Mouse (Mus musculus): Measurements from ENCODE around the gene H2al1i. TPM values are rescaled to one million over a fixed set of nuclear protein-coding genes. Genes with fewer than 3 reads are reported as not detected.
"Not testable (repeated sequence)": the region's sequence is repeated elsewhere in the genome, so short reads cannot be mapped to it uniquely, and the experiment has no call there.

H2al1i gene
- total RNA-seq (2015) (not detected in 2 replicates), total RNA-seq (2017) (not detected in 2 replicates)

DNA sequence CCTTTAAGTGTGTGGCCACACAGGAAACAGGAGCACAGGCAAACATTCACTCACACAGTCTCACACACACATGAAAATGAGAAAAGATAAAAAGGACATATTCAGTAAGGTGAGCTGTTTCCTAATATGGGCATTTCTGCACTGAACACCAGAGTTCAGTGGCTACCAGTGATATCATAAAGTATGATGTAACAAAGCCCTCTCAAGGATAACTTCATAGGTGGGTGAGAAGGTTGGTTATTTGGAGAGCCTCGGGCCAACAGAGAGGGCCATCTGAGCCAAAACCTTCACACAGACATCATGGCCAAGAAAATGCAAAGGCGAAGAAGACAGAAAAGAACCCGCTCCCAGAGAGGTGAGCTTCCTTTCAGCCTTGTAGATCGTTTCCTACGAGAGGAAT lies at the start of gene H2al1i:
Gene H2al1i, plus strand, starts transcription at position 301 of the 400 bp plus-strand sequence.
- not testable (repeated sequence) for ATAC-seq (ENCODE audit: poor library complexity, severe bottlenecking)

DNA sequence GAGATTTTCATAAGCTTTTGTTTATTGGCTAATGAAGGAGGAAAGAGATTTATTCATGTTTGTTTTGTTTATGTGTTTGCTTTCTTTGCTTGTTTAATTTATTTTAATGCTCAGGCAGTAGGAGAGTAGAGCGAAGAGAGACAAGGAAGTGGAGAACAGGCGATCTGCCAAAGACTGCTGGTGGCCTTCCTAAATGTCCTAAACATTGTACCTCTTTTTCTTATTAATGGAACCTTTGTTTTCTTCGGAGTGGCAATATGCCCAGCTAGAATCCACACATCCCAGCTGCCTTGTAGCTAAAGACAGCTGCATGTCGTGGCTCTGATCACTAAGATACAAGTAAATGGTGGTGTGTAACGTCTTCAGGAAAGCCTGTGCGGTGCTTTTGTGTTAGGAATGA lies 47.4 kb upstream of the H2al1i start:
- ATAC-seq (ENCODE audit: poor library complexity, severe bottlenecking): no peak

DNA sequence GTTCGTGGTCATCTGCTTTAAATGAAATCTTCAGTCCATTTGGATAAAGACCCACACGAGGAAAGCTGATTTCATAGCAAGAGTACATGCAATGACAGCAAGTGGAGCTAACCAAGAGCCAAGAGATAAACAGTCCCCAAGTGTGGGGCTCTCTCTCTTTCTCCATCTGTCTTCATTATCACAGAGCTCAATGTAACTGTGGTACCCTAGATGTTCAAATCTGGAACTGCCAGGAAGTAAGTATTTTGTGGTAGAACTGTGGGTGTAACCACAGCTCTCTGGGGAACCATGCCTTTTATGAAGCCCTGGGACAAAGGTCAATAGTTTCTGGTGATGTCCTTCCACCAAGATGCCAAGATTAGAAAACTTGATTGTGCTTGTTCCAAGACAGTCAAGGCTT lies 43.7 kb upstream of the H2al1i start:
- ATAC-seq (ENCODE audit: poor library complexity, severe bottlenecking): no peak

DNA sequence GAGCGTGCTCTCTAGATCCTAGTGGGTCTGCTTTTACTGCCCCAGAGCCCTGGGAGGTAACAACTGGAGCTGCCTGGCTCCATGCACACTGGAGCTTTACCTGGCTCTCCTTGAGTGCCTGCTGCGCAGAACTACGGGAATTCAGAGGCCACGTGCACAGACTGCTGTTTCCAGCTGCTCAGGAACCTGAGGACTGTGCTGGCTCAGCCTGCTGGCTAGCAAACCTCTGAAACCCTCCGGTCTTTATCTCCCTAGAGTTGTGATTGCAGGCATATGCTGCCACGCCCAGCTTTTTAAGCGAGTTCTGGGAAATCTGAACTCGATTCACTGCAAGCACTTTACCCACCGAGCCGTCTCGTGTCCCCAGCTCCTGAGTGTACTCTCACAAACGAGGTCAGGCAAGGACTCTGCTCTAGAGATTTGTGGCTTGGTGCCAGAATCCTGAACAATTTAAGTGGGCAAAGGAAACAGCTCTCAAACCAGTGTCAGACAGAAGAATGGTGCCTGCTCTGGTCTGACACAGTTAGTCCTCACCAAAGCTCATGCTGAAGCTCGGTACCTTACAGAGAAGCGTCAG lies 36.1 kb upstream of the H2al1i start:
- ATAC-seq (ENCODE audit: poor library complexity, severe bottlenecking): no peak

DNA sequence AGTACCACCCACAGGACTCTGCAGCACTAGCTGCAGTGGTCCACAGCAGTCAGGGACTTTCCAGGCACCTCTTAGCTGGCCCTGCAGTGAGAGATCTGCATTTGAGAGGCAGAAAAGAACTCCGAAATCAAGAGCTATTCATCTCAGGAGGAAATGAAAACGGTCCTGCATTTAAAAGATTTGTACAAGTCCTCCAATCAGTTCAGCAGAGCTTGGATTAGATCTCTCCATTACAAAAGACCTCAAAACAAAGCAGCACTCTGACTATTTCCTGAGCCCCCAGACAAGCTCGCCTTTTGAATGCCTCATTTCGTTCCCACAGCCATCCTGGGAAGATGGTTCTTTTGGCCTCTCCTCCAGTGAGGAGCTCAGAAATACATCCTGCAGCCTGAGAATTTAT lies 35.2 kb upstream of the H2al1i start:
- ATAC-seq (ENCODE audit: poor library complexity, severe bottlenecking): no peak

DNA sequence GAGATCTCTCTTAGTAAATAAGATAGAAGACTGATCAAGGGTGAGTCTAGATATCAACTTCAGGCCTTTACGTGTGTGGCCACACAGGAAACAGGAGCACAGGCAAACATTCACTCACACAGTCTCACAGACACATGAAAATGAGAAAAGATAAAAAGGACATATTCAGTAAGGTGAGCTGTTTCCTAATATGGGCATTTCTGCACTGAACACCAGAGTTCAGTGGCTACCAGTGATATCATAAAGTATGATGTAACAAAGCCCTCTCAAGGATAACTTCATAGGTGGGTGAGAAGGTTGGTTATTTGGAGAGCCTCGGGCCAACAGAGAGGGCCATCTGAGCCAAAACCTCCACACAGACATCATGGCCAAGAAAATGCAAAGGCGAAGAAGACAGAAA lies 25.5 kb upstream of the H2al1i start, which contains the start of gene H2al1a:
Gene H2al1a, plus strand, starts transcription at position 301 of the 400 bp plus-strand sequence.
- not testable (repeated sequence) for ATAC-seq (ENCODE audit: poor library complexity, severe bottlenecking)

DNA sequence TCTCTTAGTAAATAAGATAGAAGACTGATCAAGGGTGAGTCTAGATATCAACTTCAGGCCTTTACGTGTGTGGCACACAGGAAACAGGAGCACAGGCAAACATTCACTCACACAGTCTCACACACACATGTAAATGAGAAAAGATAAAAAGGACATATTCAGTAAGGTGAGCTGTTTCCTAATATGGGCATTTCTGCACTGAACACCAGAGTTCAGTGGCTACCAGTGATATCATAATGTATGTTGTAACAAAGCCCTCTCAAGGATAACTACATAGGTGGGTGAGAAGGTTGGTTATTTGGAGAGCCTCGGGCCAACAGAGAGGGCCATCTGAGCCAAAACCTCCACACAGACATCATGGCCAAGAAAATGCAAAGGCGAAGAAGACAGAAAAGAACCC lies 22.3 kb upstream of the H2al1i start, which contains the start of gene H2al1b:
Gene H2al1b, plus strand, starts transcription at position 301 of the 400 bp plus-strand sequence.
- ATAC-seq (ENCODE audit: poor library complexity, severe bottlenecking): not testable (repeated sequence)

DNA sequence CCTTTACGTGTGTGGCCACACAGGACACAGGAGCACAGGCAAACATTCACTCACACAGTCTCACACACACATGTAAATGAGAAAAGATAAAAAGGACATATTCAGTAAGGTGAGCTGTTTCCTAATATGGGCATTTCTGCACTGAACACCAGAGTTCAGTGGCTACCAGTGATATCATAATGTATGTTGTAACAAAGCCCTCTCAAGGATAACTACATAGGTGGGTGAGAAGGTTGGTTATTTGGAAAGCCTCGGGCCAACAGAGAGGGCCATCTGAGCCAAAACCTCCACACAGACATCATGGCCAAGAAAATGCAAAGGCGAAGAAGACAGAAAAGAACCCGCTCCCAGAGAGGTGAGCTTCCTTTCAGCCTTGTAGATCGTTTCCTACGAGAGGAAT lies 19.1 kb upstream of the H2al1i start, which contains the start of gene H2al1c:
Gene H2al1c, plus strand, starts transcription at position 301 of the 400 bp plus-strand sequence.
- not testable (repeated sequence) for ATAC-seq (ENCODE audit: poor library complexity, severe bottlenecking)

DNA sequence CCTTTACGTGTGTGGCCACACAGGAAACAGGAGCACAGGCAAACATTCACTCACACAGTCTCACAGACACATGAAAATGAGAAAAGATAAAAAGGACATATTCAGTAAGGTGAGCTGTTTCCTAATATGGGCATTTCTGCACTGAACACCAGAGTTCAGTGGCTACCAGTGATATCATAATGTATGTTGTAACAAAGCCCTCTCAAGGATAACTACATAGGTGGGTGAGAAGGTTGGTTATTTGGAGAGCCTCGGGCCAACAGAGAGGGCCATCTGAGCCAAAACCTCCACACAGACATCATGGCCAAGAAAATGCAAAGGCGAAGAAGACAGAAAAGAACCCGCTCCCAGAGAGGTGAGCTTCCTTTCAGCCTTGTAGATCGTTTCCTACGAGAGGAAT lies 15.9 kb upstream of the H2al1i start, which contains the start of gene H2al1d:
Gene H2al1d, plus strand, starts transcription at position 301 of the 400 bp plus-strand sequence.
- ATAC-seq (ENCODE audit: poor library complexity, severe bottlenecking): not testable (repeated sequence)

DNA sequence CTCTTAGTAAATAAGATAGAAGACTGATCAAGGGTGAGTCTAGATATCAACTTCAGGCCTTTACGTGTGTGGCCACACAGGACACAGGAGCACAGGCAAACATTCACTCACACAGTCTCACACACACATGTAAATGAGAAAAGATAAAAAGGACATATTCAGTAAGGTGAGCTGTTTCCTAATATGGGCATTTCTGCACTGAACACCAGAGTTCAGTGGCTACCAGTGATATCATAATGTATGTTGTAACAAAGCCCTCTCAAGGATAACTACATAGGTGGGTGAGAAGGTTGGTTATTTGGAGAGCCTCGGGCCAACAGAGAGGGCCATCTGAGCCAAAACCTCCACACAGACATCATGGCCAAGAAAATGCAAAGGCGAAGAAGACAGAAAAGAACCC lies 12.8 kb upstream of the H2al1i start, which contains the start of gene H2al1e:
Gene H2al1e, plus strand, starts transcription at position 301 of the 400 bp plus-strand sequence.
- ATAC-seq (ENCODE audit: poor library complexity, severe bottlenecking): not testable (repeated sequence)

DNA sequence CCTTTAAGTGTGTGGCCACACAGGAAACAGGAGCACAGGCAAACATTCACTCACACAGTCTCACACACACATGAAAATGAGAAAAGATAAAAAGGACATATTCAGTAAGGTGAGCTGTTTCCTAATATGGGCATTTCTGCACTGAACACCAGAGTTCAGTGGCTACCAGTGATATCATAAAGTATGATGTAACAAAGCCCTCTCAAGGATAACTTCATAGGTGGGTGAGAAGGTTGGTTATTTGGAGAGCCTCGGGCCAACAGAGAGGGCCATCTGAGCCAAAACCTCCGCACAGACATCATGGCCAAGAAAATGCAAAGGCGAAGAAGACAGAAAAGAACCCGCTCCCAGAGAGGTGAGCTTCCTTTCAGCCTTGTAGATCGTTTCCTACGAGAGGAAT lies 9.6 kb upstream of the H2al1i start, which contains the start of gene H2al1f:
Gene H2al1f, plus strand, starts transcription at position 301 of the 400 bp plus-strand sequence.
- ATAC-seq (ENCODE audit: poor library complexity, severe bottlenecking): not testable (repeated sequence)

DNA sequence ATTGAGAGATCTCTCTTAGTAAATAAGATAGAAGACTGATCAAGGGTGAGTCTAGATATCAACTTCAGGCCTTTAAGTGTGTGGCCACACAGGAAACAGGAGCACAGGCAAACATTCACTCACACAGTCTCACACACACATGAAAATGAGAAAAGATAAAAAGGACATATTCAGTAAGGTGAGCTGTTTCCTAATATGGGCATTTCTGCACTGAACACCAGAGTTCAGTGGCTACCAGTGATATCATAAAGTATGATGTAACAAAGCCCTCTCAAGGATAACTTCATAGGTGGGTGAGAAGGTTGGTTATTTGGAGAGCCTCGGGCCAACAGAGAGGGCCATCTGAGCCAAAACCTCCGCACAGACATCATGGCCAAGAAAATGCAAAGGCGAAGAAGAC lies 6.5 kb upstream of the H2al1i start, which contains the start of gene H2al1g:
Gene H2al1g, plus strand, starts transcription at position 301 of the 400 bp plus-strand sequence.
- ATAC-seq (ENCODE audit: poor library complexity, severe bottlenecking): not testable (repeated sequence)

DNA sequence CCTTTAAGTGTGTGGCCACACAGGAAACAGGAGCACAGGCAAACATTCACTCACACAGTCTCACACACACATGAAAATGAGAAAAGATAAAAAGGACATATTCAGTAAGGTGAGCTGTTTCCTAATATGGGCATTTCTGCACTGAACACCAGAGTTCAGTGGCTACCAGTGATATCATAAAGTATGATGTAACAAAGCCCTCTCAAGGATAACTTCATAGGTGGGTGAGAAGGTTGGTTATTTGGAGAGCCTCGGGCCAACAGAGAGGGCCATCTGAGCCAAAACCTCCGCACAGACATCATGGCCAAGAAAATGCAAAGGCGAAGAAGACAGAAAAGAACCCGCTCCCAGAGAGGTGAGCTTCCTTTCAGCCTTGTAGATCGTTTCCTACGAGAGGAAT lies 3.3 kb upstream of the H2al1i start, which contains the start of gene H2al1h:
Gene H2al1h, plus strand, starts transcription at position 301 of the 400 bp plus-strand sequence.
- ATAC-seq (ENCODE audit: poor library complexity, severe bottlenecking): not testable (repeated sequence)

DNA sequence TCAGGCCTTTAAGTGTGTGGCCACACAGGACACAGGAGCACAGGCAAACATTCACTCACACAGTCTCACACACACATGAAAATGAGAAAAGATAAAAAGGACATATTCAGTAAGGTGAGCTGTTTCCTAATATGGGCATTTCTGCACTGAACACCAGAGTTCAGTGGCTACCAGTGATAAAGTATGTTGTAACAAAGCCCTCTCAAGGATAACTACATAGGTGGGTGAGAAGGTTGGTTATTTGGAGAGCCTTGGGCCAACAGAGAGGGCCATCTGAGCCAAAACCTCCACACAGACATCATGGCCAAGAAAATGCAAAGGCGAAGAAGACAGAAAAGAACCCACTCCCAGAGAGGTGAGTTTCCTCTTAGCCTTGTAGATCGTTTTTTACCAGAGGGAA lies 3.1 kb downstream of the H2al1i start, which contains the start of gene H2al1j:
Gene H2al1j, plus strand, starts transcription at position 301 of the 400 bp plus-strand sequence.
- not testable (repeated sequence) for ATAC-seq (ENCODE audit: poor library complexity, severe bottlenecking)

DNA sequence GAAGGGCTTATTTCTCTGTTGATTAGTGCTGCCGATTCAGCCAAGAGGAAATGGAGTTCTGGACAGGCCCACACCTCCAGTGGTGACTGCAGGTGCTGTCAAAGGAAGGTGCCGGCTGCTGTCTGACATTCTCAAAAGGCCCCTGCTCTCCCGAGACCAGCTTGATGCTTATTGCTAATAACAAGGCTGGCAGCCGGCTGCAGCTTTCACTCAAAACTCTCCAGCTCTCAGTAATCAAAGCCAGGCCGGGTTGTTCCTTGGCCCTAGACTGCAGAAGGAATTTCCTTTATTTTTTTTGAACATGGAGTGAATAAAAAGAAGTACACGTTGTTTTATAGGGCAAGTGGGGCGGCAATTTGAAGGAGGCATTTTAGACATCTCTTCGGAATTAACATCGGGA lies 21.3 kb downstream of the H2al1i start:
- ATAC-seq (ENCODE audit: poor library complexity, severe bottlenecking): no peak

DNA sequence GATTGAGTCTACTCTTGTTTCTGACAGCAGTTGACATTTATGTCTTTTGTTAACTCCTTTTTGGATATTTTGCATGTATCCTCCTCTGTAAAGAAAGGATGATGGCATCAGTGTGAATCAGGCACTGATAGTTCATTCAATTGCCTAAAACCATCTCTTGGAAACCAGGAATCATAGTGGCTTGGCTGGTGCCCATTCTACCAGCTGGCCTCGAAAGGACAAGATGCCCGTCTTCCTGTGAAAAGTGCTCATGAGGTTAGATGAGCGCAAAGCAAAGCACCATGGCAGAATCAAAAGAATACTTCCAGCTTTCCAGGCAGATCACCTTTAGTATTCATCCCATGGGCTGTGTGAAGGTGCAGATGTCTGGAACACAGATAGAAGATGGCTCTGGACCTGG lies 22.3 kb downstream of the H2al1i start:
- ATAC-seq (ENCODE audit: poor library complexity, severe bottlenecking): no peak

DNA sequence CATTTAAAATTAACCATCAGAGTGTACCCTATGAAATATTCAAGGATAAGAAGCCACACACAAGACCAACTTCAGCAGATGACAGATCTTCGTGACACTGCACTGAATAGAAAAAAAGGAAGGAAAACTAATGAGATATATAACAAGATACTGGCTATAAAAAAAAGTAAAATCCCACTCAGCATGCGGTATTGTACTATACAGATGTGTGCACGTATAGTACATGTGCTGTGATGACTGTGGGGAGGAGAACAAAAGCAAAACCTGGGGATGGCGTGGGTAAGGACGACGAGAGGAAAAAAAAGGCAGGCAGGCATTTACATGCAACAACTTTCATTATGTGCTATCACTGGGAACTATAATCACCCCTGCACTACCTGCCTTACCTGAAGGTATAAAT lies 36.4 kb downstream of the H2al1i start:
- peak; percentile 36; the same call in 1 of the 2 replicates for ATAC-seq (ENCODE audit: poor library complexity, severe bottlenecking)

DNA sequence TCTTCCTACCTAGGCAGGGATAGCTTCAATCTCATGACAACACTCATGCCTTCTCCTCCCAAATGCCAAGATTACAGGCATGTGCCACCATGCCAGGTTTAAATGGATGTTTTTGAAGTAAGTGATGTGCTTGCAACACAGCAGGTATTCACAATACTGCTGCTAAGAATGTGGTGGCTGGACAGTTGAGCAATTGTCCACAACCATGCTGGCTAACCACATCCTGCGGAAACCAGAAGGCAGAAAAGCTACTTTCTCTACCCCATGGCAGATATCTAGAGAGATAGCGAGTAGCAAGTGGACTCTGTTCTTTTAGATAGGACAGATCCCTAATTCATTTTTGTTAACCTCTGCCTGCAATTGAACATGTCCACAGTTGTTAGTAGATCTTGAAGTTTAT lies 36.8 kb downstream of the H2al1i start:
- ATAC-seq (ENCODE audit: poor library complexity, severe bottlenecking): peak; percentile 96

DNA sequence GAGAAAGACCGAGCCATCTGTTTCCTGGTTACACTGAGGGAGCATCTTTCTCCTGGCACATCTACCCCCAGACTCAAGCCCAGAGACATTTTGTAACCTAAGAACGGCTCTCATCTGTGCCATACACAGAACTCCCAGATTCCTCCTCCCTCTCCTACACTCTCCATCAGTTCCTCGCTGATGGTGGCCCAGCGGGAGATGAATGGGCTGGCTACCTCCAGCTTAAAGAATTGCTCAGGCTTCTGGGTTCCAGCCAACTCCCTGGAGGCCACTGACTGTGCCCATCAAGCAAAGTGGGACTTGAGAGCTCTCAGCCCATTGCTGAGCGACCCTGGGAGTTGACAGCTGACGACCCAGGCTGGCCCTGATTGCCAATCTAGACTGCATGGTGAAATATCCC lies 39.4 kb downstream of the H2al1i start:
- no peak for ATAC-seq (ENCODE audit: poor library complexity, severe bottlenecking)

DNA sequence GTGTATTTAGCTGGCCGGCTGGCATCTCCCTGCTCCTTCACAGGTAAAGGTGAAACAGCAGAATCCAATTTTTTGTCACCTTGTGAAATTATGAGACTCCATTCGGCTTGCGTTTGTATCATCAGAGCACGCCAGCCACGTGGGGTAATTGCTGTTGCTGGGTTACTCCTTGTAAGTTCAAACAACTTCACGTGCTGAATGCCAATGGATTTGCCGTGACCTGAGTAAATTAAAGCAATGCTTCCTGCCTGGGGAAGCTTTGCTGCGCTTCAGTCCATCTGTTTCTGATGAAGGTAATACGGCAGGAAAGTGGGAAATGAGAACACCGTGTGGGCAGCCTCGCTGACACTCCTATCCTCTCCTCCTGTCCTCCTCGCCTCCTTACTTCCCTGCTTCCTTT lies 40.7 kb downstream of the H2al1i start:
- no peak for ATAC-seq (ENCODE audit: poor library complexity, severe bottlenecking)

Data from megakaryocyte, adult 5-6 weeks (primary cell).